Mouse (Mus musculus): Measurements from ENCODE around the gene Cavin4. TPM values are rescaled to one million over a fixed set of nuclear protein-coding genes. Genes with fewer than 3 reads are reported as not detected.

Gene Cavin4
- not detected for polyA plus RNA-seq (2017; shearing (Covaris generic))

GRCm38 (mm10) chr4:48663271-48663670 is at the start of gene Cavin4:
Gene Cavin4, plus strand, starts transcription at chr4:48663514.
- ATAC-seq, result no peak

DNA sequence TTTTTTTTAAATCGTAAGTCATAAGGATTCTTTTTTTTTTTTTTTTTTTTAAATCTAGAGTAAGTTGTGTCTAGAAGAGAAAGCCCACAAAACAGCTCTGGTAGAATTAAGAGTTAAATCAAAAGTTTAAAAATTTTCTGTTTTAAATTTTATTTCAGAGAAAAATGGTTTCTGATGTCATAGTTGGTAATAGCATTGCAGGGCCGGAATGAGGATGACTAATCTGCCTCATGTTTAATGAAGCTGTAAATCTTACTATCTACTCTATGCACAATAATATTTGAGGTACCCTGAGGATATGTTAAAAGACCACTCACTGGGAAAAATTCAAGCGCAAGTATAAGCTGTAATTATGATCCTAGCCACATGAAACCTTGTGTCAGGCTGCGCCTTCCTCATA is 47.8 kb upstream of the Cavin4 start:
- ATAC-seq, result no peak

DNA sequence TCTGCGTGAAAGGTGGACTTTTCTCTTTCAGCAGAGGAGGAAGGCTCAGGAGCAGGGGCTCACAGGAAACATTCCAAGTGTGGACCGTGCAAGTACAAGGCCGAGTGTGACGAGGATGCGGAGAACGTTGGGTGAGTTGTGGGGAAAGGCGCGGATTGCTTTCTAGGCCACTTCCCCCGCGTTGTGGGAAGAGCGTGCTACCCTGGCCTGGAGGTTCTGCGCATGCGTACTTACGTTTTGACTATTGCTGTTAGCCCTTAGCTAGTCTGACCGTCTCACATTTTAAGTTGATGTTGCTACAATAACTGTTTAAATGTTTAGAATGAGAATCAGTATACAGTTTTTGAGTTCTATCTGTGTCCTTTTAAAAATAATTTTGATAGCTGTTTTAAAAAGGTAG is 46.1 kb upstream of the Cavin4 start:
- no peak for ATAC-seq

- ATAC-seq, result no peak
Observed at GRCm38 (mm10) chr4:48620121-48620520, 43.2 kb upstream of the Cavin4 start.

- ATAC-seq, result no peak
Observed at GRCm38 (mm10) chr4:48622246-48622645, 41.1 kb upstream of the Cavin4 start.

DNA sequence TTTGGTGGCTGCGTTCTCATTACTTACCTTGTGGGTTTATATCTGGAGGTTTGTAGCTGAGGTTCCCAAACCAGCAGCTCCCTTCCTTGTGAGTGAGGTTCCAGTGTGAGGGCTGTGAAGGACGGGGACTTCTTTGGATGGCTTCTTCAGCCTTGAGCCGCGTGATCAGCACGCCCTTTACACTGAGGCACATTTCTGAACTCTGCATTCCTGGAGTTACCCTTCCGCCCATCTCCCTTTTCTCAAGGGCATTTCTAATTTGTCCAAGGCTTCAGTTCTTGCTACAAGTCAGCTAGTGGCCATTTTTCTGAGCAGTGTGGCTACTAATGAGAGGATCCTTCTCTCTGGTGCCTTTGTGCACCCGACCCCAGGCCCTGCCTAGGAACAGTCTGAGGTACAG is 40.4 kb upstream of the Cavin4 start:
- no peak for ATAC-seq

- no peak for ATAC-seq
Observed at GRCm38 (mm10) chr4:48624961-48625360, 38.4 kb upstream of the Cavin4 start.

- ATAC-seq, result no peak
Observed at GRCm38 (mm10) chr4:48625836-48626235, 37.5 kb upstream of the Cavin4 start.

- no peak for ATAC-seq
Observed at GRCm38 (mm10) chr4:48629445-48629844, 33.9 kb upstream of the Cavin4 start.

DNA sequence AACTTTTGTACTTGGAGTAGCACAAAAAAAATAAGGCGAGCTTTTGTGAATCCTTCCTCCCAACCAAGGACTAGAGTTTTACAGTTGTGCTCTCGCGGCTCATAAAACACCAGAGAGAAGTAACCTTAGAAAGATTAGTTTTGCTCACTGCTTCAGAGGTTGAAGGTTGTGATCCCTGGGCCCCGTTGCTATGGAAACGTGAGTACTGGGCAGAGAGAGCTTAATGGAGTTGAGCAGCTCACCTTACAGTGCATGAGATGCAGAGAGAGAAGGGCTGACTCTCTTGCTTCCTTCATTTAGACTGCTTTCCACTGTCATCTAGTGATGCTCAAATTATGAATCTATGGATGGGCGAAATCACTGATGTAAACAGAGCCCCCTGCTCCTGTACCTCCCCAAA is 29.8 kb upstream of the Cavin4 start:
- ATAC-seq, result no peak

DNA sequence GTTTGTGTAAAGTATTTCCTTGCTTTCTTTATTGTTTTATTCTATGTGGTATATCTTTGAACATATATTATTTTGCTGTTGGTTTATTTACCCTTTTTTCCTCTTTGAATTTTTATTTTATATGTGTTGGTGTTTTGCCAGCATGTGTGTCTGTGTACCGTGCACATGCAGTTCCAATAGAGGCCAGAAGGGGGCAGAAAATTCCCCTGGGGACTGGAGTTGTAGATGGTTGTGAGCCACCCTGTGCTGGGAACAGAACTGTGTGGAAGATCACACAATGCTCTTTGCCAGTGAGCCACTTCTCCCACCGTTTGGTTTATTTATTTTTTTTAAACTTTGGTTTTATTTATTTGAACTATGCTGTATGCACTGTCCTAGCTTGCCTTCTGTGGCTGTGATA is 29.3 kb upstream of the Cavin4 start:
- no peak for ATAC-seq

DNA sequence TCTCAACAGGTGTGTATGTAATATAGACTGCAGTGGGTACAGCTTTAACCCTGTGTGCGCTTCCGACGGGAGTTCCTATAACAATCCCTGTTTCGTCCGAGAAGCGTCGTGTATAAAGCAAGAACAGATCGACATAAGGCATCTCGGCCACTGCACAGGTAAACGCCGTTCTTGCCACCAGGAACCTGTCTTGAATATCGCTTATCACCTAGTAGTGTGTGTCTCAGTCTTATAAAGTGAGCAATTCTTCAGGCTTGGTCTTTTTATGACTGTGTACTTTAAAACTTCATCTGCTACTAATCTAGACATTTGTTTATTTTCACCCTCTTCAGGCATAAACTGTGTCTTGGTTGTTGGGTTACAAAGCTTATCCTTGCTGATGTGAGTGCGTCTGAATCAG is 26.5 kb upstream of the Cavin4 start:
- ATAC-seq, result no peak

- ATAC-seq, result no peak
Observed at GRCm38 (mm10) chr4:48638132-48638531, 25.2 kb upstream of the Cavin4 start.

- ATAC-seq, result no peak
Observed at GRCm38 (mm10) chr4:48639503-48639902, 23.8 kb upstream of the Cavin4 start.

DNA sequence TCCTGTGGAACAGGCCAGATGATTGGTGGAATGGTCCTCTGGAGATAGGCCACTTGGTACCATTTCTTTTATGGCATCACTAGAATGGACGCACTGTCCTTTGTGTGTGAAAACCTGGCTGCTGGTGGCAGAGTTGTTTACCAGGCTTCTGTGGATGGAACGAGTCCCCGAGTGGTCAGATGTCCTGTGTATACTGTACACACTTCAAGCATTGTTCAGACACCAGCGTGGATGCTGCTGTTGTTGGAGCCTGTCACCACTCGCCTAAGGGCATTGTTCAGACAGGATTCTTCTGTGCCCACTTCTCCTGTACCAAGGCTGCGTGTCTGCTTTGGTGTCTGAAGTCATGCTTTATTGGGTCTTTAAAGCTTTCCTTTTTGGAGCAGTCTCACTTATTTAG is 19.5 kb upstream of the Cavin4 start:
- no peak for ATAC-seq

DNA sequence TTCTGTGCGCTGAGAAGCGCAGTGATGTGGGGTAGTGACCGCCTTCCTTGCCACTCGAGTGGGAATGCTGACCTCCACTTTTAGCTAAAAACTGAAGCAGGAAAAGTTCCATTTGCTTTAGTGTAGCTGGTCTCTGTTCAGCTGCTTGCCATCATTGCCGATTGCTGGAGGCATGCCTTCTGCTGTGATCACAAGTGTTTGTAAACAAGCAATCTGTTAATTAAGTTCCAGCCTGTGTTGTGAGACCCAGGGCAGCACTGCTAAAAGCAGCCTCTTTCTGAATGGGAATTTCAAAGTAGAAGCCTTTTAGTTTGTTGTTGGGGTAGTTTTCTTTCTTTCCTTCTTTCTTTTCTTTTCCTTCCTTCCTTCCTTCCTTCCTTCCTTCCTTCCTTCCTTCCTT is 17.2 kb upstream of the Cavin4 start:
- ATAC-seq, result no peak

DNA sequence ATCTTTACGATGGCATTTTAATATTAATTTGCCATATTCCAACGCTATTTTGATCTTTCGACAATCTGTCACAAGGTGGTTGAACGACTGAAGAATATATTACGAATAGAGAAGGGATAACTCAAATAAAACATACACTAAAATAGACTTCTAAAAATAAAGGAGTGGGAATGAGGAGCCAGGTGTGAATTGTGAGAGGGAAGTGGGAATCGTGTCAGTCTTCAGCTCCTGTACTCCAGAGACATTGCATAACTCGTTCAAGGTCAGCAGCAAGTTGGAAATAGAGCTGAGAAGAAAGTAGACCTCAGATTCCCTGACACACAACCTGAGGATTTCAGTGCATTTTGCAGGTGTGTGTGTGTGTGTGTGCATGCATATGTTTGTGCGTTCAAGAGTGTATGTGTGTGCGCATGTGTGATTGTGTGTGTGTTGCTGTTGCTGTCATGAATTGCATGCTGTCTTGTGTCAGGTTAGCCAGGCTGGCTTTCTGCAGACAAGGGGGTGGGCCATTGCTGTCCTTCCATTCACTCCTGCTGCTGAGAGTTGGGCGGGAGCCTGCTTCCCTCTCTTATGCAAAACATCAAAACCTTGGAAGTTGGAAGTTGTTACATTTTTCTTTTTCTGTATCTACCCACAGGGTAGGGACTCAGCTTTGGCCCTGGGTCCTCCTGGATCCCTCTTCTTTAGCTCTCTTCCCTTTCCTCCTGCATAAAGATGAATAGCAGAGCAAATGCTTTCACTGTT is 12.5 kb upstream of the Cavin4 start:
- no peak for ATAC-seq

DNA sequence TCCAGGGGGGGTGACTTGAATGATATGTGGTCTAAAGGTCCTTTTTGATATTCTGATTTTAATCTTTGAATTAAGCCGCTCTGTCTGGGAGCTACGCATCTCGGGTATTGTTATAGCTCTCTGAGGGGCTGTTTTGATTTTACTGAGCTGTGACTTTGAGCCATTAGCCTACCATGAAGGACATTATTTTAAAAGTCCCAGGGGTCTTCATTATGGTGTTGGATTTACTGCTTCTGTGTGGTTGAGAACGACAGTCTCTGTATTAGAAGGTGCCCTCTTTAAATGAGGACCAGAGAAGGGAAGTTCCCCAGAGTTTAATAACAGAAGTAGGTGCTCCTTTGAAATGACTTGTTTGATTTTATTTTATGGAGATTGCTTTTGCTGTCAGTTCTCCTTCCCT is 9.2 kb upstream of the Cavin4 start:
- ATAC-seq, result no peak

GRCm38 (mm10) chr4:48656530-48656929 is 6.8 kb upstream of the Cavin4 start:
- no peak for ATAC-seq

DNA sequence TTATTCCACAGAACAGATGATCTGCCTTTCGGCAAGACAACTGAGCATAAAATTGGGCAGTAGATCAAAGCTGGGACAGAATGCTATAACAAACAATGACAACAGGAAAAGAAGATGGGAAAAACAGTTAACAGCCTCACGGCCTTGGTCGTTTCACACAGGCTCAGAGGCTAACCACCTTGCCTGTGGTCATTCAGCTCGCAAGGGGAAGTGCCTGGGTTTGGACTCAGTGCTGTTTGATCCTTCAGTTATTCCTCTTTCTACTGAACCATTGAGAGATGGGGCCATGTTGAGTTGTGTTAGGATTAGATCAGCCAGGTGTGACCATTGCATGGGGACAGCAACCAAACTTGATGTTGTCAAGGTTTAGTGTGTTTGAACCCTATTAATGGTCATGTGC is 3.2 kb upstream of the Cavin4 start:
- ATAC-seq, result no peak

DNA sequence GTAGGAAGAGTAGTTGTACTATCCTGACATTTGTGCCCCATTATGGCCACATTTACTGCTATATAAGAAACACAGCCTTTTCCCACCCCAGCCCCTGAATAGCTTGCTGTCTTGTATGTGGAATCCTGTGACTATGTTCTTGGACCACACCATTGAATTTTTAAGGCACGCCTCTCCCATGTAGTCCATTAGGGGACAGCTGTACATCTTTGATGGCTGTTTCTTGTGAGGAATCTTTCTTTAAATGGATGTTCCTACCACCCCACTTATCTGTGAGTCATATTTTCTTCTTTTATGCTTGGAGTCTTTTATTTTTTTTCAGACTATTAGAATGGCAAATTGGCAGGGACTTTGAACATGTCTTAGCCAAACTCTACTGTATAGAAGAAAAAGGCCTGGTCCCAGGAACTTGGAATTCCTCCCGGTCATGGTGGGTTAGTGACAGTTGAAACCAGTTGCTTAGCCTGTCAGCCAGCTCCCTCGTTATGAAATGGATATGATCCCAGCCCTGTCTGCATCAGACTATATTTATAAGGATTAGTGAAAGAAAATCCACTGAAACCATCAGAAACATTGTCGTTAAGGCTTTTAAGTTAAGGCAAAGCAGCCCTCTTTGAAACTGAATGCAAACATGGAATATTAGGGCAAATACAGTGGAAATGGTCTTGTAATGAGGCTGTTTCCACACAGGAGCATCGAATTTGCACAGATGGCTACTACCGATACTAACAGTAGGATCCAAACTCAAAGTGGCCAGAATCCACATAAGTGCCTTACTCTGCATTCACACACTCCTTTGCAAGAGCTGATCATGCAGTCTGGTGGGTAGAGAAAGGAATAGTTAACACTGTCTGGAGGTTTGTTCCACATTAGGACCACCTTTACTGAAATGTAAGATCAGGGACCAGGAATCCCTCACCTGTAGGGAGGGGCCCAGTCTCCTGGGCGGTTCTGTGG is 2.4 kb upstream of the Cavin4 start:
- no peak for ATAC-seq

DNA sequence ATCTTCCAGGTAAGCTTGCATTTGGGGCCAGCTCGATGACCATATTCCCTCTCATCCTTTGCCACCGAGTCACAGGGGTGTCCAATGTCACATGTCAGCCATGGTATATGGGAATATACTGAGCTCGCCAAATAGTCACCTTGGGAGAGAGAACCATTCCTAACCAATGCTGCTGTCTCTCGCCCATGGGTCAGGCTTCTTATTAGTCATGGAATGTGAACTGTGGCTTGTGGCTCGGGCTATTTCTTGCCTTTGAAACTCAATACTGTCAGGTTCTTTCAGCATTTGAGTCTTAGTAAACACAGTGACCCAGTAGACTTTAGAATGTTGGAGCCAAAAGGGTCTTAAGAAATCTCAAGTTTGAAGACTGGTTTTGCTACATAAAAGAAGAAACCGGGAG is 707 bp downstream of the Cavin4 start:
- no peak for ATAC-seq

DNA sequence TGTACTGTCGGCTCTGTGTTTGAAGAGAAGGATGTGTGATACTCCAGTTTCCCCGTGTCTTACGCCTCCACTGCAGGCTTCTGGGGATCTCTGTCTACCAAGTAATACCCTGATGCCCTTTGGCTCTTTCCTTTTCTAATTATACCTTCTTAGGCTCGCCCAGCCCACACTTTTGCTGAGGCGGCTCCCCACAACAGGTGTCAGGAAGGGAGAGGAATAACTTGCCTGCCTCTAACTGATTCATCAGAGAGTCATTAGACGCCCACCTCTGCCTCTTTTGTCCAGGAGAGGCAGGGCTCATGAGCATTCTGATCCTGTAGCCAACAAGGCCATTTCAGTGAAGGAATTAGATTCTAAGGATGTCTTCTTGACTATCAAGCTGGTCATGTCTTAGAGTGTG is 4.0 kb downstream of the Cavin4 start:
- ATAC-seq, result no peak

DNA sequence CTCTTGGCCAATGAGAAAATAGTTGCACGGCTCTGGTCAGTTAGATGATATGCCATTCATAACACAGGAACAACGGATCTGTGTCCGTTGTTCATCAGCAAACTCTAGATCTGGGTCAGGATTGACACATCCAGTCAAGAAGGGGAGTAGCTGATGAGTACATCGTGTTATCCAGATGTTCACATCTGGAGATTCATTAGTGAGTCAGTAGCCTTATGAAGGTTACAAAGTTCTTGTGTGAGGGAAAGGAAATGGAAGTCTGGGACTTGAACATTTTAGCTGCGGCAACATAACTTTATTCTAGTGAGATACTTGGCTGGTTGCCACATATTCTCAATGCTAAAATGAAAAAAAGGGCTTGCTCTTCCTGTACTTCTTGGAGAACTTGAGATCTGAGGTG is 9.6 kb downstream of the Cavin4 start:
- no peak for ATAC-seq

Measured in activated CD4-positive, CD25-positive, alpha-beta regulatory T cell, adult 4 months (primary cell).